Mouse (Mus musculus): ENCODE data around the gene Hpcal1.

DNA sequence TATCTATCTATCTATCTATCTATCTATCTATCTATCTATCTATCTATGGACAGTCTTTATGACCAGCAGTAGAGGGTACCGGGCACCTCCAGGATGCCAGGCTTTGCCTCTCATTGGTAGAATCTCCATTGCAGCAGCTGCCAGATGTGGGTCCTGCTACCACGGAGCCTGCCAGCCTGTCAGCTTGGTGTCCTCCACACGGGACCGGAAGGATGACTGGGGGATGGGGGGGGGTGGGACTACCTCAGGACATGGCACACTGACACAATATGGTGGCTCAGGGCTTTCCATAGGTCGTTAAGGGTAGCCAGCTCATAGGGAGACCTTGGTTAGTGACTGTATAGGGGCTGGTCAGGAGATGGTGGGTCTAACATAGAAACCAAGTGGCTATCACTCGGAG, 45.7 kb downstream of the Hpcal1 start:
- no peak for TF ChIP-seq POLR2A (IDR thresholded peaks at IDR 0.05; ENCODE audit: borderline replicate concordance, control insufficient read depth, low read depth, low read length)
- no peak for TF ChIP-seq CTCF (IDR thresholded peaks at IDR 0.05; ENCODE audit: control insufficient read depth, insufficient read depth, low read length)

Measured in bone marrow, adult 2 months (tissue).